Mouse (Mus musculus) midbrain, embryonic 10.5 days (tissue): ENCODE results near the gene Dapk1. TPM values are rescaled to one million over a fixed set of nuclear protein-coding genes. Genes with fewer than 3 reads are reported as not detected.

Experiments
- DNase-seq: peaks from one replicate; pipeline ENCODE4 v3.0.0-alpha.2; 2017; ENCODE audit warnings: low spot score
- H3K27ac ChIP-seq: fragments of 300-500 bp; sonication (generic); replicated peaks from 2 replicates; pipeline ENCODE4 v1.5.1; 2016; ENCODE audit warnings: mild to moderate bottlenecking
- H3K27me3 ChIP-seq: fragments of 300-500 bp; sonication (generic); 2 replicates; pipeline ENCODE4 v1.6.1; 2016; ENCODE audit warnings: low read depth, mild to moderate bottlenecking; ENCODE audit not compliant: poor library complexity, severe bottlenecking
- H3K36me3 ChIP-seq: fragments of 300-500 bp; sonication (generic); 2 replicates; pipeline ENCODE4 v1.6.1; 2016; ENCODE audit warnings: mild to moderate bottlenecking, moderate library complexity
- H3K4me1 ChIP-seq: fragments of 300-500 bp; sonication (generic); 2 replicates; pipeline ENCODE4 v1.6.1; 2016
- H3K4me3 ChIP-seq: fragments of 300-500 bp; sonication (generic); 2 replicates; pipeline ENCODE4 v1.5.1; 2016; ENCODE audit warnings: mild to moderate bottlenecking, moderate library complexity
- H3K9me3 ChIP-seq: fragments of 300-500 bp; sonication (generic); replicated peaks from 2 replicates; pipeline ENCODE4 v1.6.1; 2016; ENCODE audit warnings: mild to moderate bottlenecking
- WGBS: fragments of 180-500 bp; shearing (Covaris S2); methylation state at CpG from one replicate; pipeline ENCODE4 v1.1.7; 2016; 5-methylcytosine and 5-hydroxymethylcytosine counted together
- polyA plus RNA-seq: library from polyadenylated mRNA; unstranded; fragments of >200 nt; fragmentation: Nextera tagmentation; extraction: Ambion mirVana; gene quantifications from 2 replicates; pipeline ENCODE4 v1.2.1, GENCODE M21; 2016

Dapk1 gene
- polyA plus RNA-seq, 1 experiment from 2014 or later: 15.1 TPM

GRCm38 (mm10) chr13:60621411-60621965, 19.7 kb downstream of the Dapk1 start:
- no peaks in the 10 kb centered on the region for H3K9me3 ChIP-seq
- H3K27ac ChIP-seq: no peak overlapping the region
- no peak for DNase-seq
- no peaks in the 10 kb centered on the region for H3K36me3 ChIP-seq
- WGBS: 54% methylated on average over 4 of the region's 4 CpGs
- no peak overlapping the region for H3K4me3 ChIP-seq
- no peaks in the 10 kb centered on the region for H3K27me3 ChIP-seq
- peaks cover 15% of the 10 kb centered on the region for H3K4me1 ChIP-seq

- no peak for DNase-seq
- WGBS: 87% methylated on average over 7 of the region's 7 CpGs
- Histone ChIP-seq H3K36me3 (no peaks in the 10 kb centered on the region), H3K4me3 (no peak overlapping the region), H3K4me1 (peaks cover 28% of the 10 kb centered on the region), H3K9me3 (no peaks in the 10 kb centered on the region), H3K27ac (no peak overlapping the region), H3K27me3 (no peaks in the 10 kb centered on the region)
Measured at GRCm38 (mm10) chr13:60625581-60625980, 23.8 kb downstream of the Dapk1 start.

GRCm38 (mm10) chr13:60627843-60628656, 26.3 kb downstream of the Dapk1 start:
- no peak overlapping the region for H3K27ac ChIP-seq
- 20% methylated on average over 15 of the region's 15 CpGs for WGBS
- H3K36me3 ChIP-seq: no peaks in the 10 kb centered on the region
- no peak overlapping the region for H3K4me3 ChIP-seq
- H3K4me1 ChIP-seq: peaks cover 26% of the 10 kb centered on the region
- H3K27me3 ChIP-seq: no peaks in the 10 kb centered on the region
- no peaks in the 10 kb centered on the region for H3K9me3 ChIP-seq
- no peak for DNase-seq

- H3K9me3 ChIP-seq: no peaks in the 10 kb centered on the region
- peaks cover 27% of the 10 kb centered on the region for H3K4me1 ChIP-seq
- H3K27ac ChIP-seq: no peak overlapping the region
- no peaks in the 10 kb centered on the region for H3K36me3 ChIP-seq
- H3K27me3 ChIP-seq: no peaks in the 10 kb centered on the region
- no peak overlapping the region for H3K4me3 ChIP-seq
- DNase-seq: no peak
- 7% methylated on average over 2 of the region's 2 CpGs for WGBS
Measured at GRCm38 (mm10) chr13:60628657-60628950, 26.9 kb downstream of the Dapk1 start.

- Histone ChIP-seq H3K36me3 (no peaks in the 10 kb centered on the region), H3K27me3 (no peaks in the 10 kb centered on the region), H3K4me1 (peaks cover 34% of the 10 kb centered on the region), H3K4me3 (no peak overlapping the region), H3K27ac (no peak overlapping the region), H3K9me3 (no peaks in the 10 kb centered on the region)
- DNase-seq: no peak
- 92% methylated on average over 9 of the region's 9 CpGs for WGBS
Measured at GRCm38 (mm10) chr13:60629419-60629818, 27.7 kb downstream of the Dapk1 start.

- H3K27ac ChIP-seq: no peak overlapping the region
- no peaks in the 10 kb centered on the region for H3K36me3 ChIP-seq
- no peak overlapping the region for H3K4me3 ChIP-seq
- DNase-seq: no peak
- H3K9me3 ChIP-seq: no peaks in the 10 kb centered on the region
- no peaks in the 10 kb centered on the region for H3K27me3 ChIP-seq
- H3K4me1 ChIP-seq: peaks cover 10% of the 10 kb centered on the region; the same call in 1 of the 2 replicates
- 52% methylated on average over 6 of the region's 6 CpGs for WGBS
Measured at GRCm38 (mm10) chr13:60633945-60634344, 32.2 kb downstream of the Dapk1 start.

GRCm38 (mm10) chr13:60635636-60636035, 33.9 kb downstream of the Dapk1 start:
- no peaks in the 10 kb centered on the region for H3K36me3 ChIP-seq
- DNase-seq: no peak
- no peak overlapping the region for H3K27ac ChIP-seq
- no peaks in the 10 kb centered on the region for H3K9me3 ChIP-seq
- 84% methylated on average over 6 of the region's 6 CpGs for WGBS
- H3K4me3 ChIP-seq: no peak overlapping the region
- no peaks in the 10 kb centered on the region for H3K27me3 ChIP-seq
- H3K4me1 ChIP-seq: peaks cover 19% of the 10 kb centered on the region

GRCm38 (mm10) chr13:60639482-60640055, 37.8 kb downstream of the Dapk1 start:
- WGBS: 78% methylated on average over 11 of the region's 11 CpGs
- DNase-seq: no peak
- Histone ChIP-seq H3K27me3 (no peaks in the 10 kb centered on the region), H3K4me1 (peaks cover 8% of the 10 kb centered on the region), H3K27ac (no peak overlapping the region), H3K36me3 (no peaks in the 10 kb centered on the region), H3K9me3 (no peaks in the 10 kb centered on the region), H3K4me3 (no peak overlapping the region)

- no peaks in the 10 kb centered on the region for H3K27me3 ChIP-seq
- H3K4me1 ChIP-seq: peaks cover 8% of the 10 kb centered on the region
- H3K27ac ChIP-seq: no peak overlapping the region
- H3K9me3 ChIP-seq: no peaks in the 10 kb centered on the region
- H3K36me3 ChIP-seq: no peaks in the 10 kb centered on the region
- DNase-seq: no peak
- WGBS: 87% methylated on average over 7 of the region's 7 CpGs
- no peak overlapping the region for H3K4me3 ChIP-seq
Measured at GRCm38 (mm10) chr13:60640420-60640819, 38.7 kb downstream of the Dapk1 start.

- H3K27ac ChIP-seq: no peak overlapping the region
- no peak overlapping the region for H3K4me3 ChIP-seq
- H3K36me3 ChIP-seq: peaks cover 4% of the 10 kb centered on the region
- no peak for DNase-seq
- H3K27me3 ChIP-seq: no peaks in the 10 kb centered on the region
- peaks cover 8% of the 10 kb centered on the region for H3K4me1 ChIP-seq
- 92% methylated on average over 5 of the region's 5 CpGs for WGBS
- H3K9me3 ChIP-seq: no peaks in the 10 kb centered on the region
Measured at GRCm38 (mm10) chr13:60644457-60644889, 42.7 kb downstream of the Dapk1 start.

- H3K27ac ChIP-seq: no peak overlapping the region
- no peak for DNase-seq
- 97% methylated on average over 3 of the region's 3 CpGs for WGBS
- H3K4me3 ChIP-seq: no peak overlapping the region
- H3K9me3 ChIP-seq: no peaks in the 10 kb centered on the region
- H3K27me3 ChIP-seq: no peaks in the 10 kb centered on the region
- peaks cover 4% of the 10 kb centered on the region for H3K36me3 ChIP-seq
- no peaks in the 10 kb centered on the region for H3K4me1 ChIP-seq
Measured at GRCm38 (mm10) chr13:60646791-60647190, 45.0 kb downstream of the Dapk1 start.

- WGBS: 93% methylated on average over 5 of the region's 5 CpGs
- no peaks in the 10 kb centered on the region for H3K4me1 ChIP-seq
- no peak for DNase-seq
- H3K27ac ChIP-seq: no peak overlapping the region
- H3K36me3 ChIP-seq: peaks cover 4% of the 10 kb centered on the region
- H3K9me3 ChIP-seq: no peaks in the 10 kb centered on the region
- H3K4me3 ChIP-seq: no peak overlapping the region
- H3K27me3 ChIP-seq: no peaks in the 10 kb centered on the region
Measured at GRCm38 (mm10) chr13:60648350-60648749, 46.6 kb downstream of the Dapk1 start.

GRCm38 (mm10) chr13:60650000-60650399, 48.3 kb downstream of the Dapk1 start:
- no peak overlapping the region for H3K4me3 ChIP-seq
- peaks cover 4% of the 10 kb centered on the region for H3K36me3 ChIP-seq
- no peak overlapping the region for H3K27ac ChIP-seq
- no peaks in the 10 kb centered on the region for H3K27me3 ChIP-seq
- no peaks in the 10 kb centered on the region for H3K9me3 ChIP-seq
- no peaks in the 10 kb centered on the region for H3K4me1 ChIP-seq
- 95% methylated on average over 11 of the region's 11 CpGs for WGBS
- no peak for DNase-seq
